Mouse (Mus musculus) bone marrow macrophage, adult 2 months (primary cell): ENCODE data around the gene Kcna10. TPM values are rescaled to one million over a fixed set of nuclear protein-coding genes. Genes with fewer than 3 reads are reported as not detected.
A peak's percentile ranks its signal among the peaks of the same experiment; 100 is the strongest.

Experiments used
- H3K27ac ChIP-seq: 2 replicates; pipeline ENCODE4 v1.5.1; 2012; ENCODE audit warnings: low read depth, low read length; ENCODE audit not compliant: insufficient read depth
- H3K4me1 ChIP-seq: 2 replicates; pipeline ENCODE4 v1.6.1; 2012; ENCODE audit warnings: low read length; ENCODE audit not compliant: control insufficient read depth, insufficient read depth
- H3K4me3 ChIP-seq: 2 replicates; pipeline ENCODE4 v1.5.1; 2012; ENCODE audit warnings: mild to moderate bottlenecking, low read length, moderate library complexity; ENCODE audit not compliant: insufficient read depth
- CTCF ChIP-seq: IDR thresholded peaks from 2 replicates; pipeline ENCODE4 v1.5.1; 2012; ENCODE audit warnings: low read depth, mild to moderate bottlenecking, low read length, moderate library complexity
- POLR2A ChIP-seq: IDR thresholded peaks from 2 replicates; pipeline ENCODE4 v1.6.1; 2012; ENCODE audit warnings: mild to moderate bottlenecking, low read depth, low read length, borderline replicate concordance
- polyA plus RNA-seq: library from polyadenylated mRNA; stranded (reverse); fragments of >200 nt; gene quantifications from 2 replicates; pipeline ENCODE4 v1.2.4, GENCODE M21; 2012; ENCODE audit not compliant: missing spikeins, insufficient read depth, insufficient read length

The Kcna10 gene
- polyA plus RNA-seq, 1 experiment: not detected

- TF ChIP-seq CTCF (peak; percentile 27; the same call in 1 of the 2 replicates), POLR2A (no peak)
- no peaks in the 10 kb centered on the region for H3K4me1 ChIP-seq
- no peak overlapping the region for H3K4me3 ChIP-seq
- H3K27ac ChIP-seq: no peak overlapping the region
Measured at GRCm38 (mm10) chr3:107188226-107188899, 5.5 kb downstream of the Kcna10 start.

- TF ChIP-seq CTCF (no peak), POLR2A (no peak)
- Histone ChIP-seq H3K4me3 (no peak overlapping the region), H3K4me1 (no peaks in the 10 kb centered on the region)
Measured at GRCm38 (mm10) chr3:107201310-107202180, 18.7 kb downstream of the Kcna10 start.

GRCm38 (mm10) chr3:107204413-107204812, 21.6 kb downstream of the Kcna10 start:
- no peak overlapping the region for H3K4me3 ChIP-seq
- no peak overlapping the region for H3K27ac ChIP-seq
- TF ChIP-seq POLR2A: no peak
- TF ChIP-seq CTCF: no peak
- H3K4me1 ChIP-seq: no peaks in the 10 kb centered on the region

More at GRCm38 (mm10) chr3:107201310-107202180, 18.7 kb downstream of the Kcna10 start:
- no peak overlapping the region for H3K27ac ChIP-seq

- no peak for TF ChIP-seq CTCF
- no peak for TF ChIP-seq POLR2A
- no peak overlapping the region for H3K27ac ChIP-seq
- no peak overlapping the region for H3K4me3 ChIP-seq
- H3K4me1 ChIP-seq: no peaks in the 10 kb centered on the region
Measured at GRCm38 (mm10) chr3:107205170-107205569, 22.3 kb downstream of the Kcna10 start.

GRCm38 (mm10) chr3:107205994-107206393, 23.1 kb downstream of the Kcna10 start:
- H3K4me3 ChIP-seq: no peak overlapping the region
- peak; percentile 43; the same call in 1 of the 2 replicates for TF ChIP-seq CTCF
- TF ChIP-seq POLR2A: no peak
- H3K27ac ChIP-seq: no peak overlapping the region
- no peaks in the 10 kb centered on the region for H3K4me1 ChIP-seq

GRCm38 (mm10) chr3:107206490-107207150, 23.8 kb downstream of the Kcna10 start:
- Histone ChIP-seq H3K4me3 (no peak overlapping the region), H3K27ac (no peak overlapping the region), H3K4me1 (no peaks in the 10 kb centered on the region)
- TF ChIP-seq POLR2A: no peak
- TF ChIP-seq CTCF: no peak

GRCm38 (mm10) chr3:107207625-107208253, 24.9 kb downstream of the Kcna10 start:
- TF ChIP-seq POLR2A: no peak
- no peak for TF ChIP-seq CTCF
- Histone ChIP-seq H3K4me1 (no peaks in the 10 kb centered on the region), H3K27ac (no peak overlapping the region), H3K4me3 (no peak overlapping the region)

- Histone ChIP-seq H3K4me1 (no peaks in the 10 kb centered on the region), H3K4me3 (no peak overlapping the region)
- TF ChIP-seq POLR2A (no peak), CTCF (no peak)
Measured at GRCm38 (mm10) chr3:107214606-107215005, 31.8 kb downstream of the Kcna10 start.

GRCm38 (mm10) chr3:107216400-107217100, 33.7 kb downstream of the Kcna10 start:
- no peaks in the 10 kb centered on the region for H3K4me1 ChIP-seq
- no peak overlapping the region for H3K4me3 ChIP-seq
- TF ChIP-seq POLR2A (no peak), CTCF (no peak)
- no peak overlapping the region for H3K27ac ChIP-seq

More at GRCm38 (mm10) chr3:107214606-107215005, 31.8 kb downstream of the Kcna10 start:
- H3K27ac ChIP-seq: no peak overlapping the region
